Mouse (Mus musculus): ENCODE measurements at regions not wholly inside any gene's neighbourhood (a gene's known extent, or its start where the extent isn't known, plus 50 kb on each side); places are given as distances from the start of the nearest gene placed in this dataset.

- Histone ChIP-seq H3K4me3 (ENCODE audit: low read depth, low read length) (no peak overlapping the region), H3K27me3 (ENCODE audit: control insufficient read depth, insufficient read depth, low read length) (no peaks in the 10 kb centered on the region), H3K36me3 (ENCODE audit: control insufficient read depth, insufficient read depth, low read length) (no peaks in the 10 kb centered on the region), H3K27ac (ENCODE audit: insufficient read depth, low read depth, low read length) (no peak overlapping the region), H3K4me1 (ENCODE audit: control insufficient read depth, insufficient read depth, insufficient read length, low read length) (no peaks in the 10 kb centered on the region)
- TF ChIP-seq CTCF (IDR thresholded peaks at IDR 0.05; ENCODE audit: extremely low read depth, insufficient read length, insufficient replicate concordance, low read depth, low read length) (no peak), POLR2A (IDR thresholded peaks at IDR 0.05; ENCODE audit: low read depth, low read length) (no peak)
These were observed 104.3 kb upstream of the Rgs1 start for GRCm38 (mm10) chr1:144353320-144353719.

- Histone ChIP-seq H3K36me3 (ENCODE audit: control insufficient read depth, insufficient read depth, low read length) (no peaks in the 10 kb centered on the region), H3K27ac (ENCODE audit: insufficient read depth, low read depth, low read length) (no peak overlapping the region), H3K4me3 (ENCODE audit: low read depth, low read length) (no peak overlapping the region), H3K27me3 (ENCODE audit: control insufficient read depth, insufficient read depth, low read length) (no peaks in the 10 kb centered on the region), H3K4me1 (ENCODE audit: control insufficient read depth, insufficient read depth, insufficient read length, low read length) (no peaks in the 10 kb centered on the region)
- no peak for TF ChIP-seq CTCF (IDR thresholded peaks at IDR 0.05; ENCODE audit: extremely low read depth, insufficient read length, insufficient replicate concordance, low read depth, low read length)
- TF ChIP-seq POLR2A (IDR thresholded peaks at IDR 0.05; ENCODE audit: low read depth, low read length), result no peak
- WGBS, result 97% methylated on average over 1 of the region's 1 CpGs
These were observed 94.8 kb upstream of the Rgs1 start for GRCm38 (mm10) chr1:144343820-144344219.

- Histone ChIP-seq H3K27me3 (ENCODE audit: control insufficient read depth, insufficient read depth, low read length) (no peaks in the 10 kb centered on the region), H3K4me3 (ENCODE audit: low read depth, low read length) (no peak overlapping the region), H3K4me1 (ENCODE audit: control insufficient read depth, insufficient read depth, insufficient read length, low read length) (no peaks in the 10 kb centered on the region), H3K27ac (ENCODE audit: insufficient read depth, low read depth, low read length) (no peak overlapping the region), H3K36me3 (ENCODE audit: control insufficient read depth, insufficient read depth, low read length) (no peaks in the 10 kb centered on the region)
- no peak for TF ChIP-seq CTCF (IDR thresholded peaks at IDR 0.05; ENCODE audit: extremely low read depth, insufficient read length, insufficient replicate concordance, low read depth, low read length)
- TF ChIP-seq POLR2A (IDR thresholded peaks at IDR 0.05; ENCODE audit: low read depth, low read length), result no peak
- WGBS, result 52% methylated on average over 5 of the region's 5 CpGs
These were observed 94.3 kb upstream of the Rgs1 start for GRCm38 (mm10) chr1:144343299-144343698.

- H3K4me1 ChIP-seq (ENCODE audit: control insufficient read depth, insufficient read depth, insufficient read length, low read length), result no peaks in the 10 kb centered on the region
- no peaks in the 10 kb centered on the region for H3K36me3 ChIP-seq (ENCODE audit: control insufficient read depth, insufficient read depth, low read length)
- no peak overlapping the region for H3K27ac ChIP-seq (ENCODE audit: insufficient read depth, low read depth, low read length)
- H3K27me3 ChIP-seq (ENCODE audit: control insufficient read depth, insufficient read depth, low read length), result no peaks in the 10 kb centered on the region
- WGBS, result 76% methylated on average over 2 of the region's 2 CpGs
- no peak for TF ChIP-seq POLR2A (IDR thresholded peaks at IDR 0.05; ENCODE audit: low read depth, low read length)
- TF ChIP-seq CTCF (IDR thresholded peaks at IDR 0.05; ENCODE audit: extremely low read depth, insufficient read length, insufficient replicate concordance, low read depth, low read length), result no peak
- no peak overlapping the region for H3K4me3 ChIP-seq (ENCODE audit: low read depth, low read length)
These were observed 88.5 kb upstream of the Rgs1 start for GRCm38 (mm10) chr1:144337572-144337971.

GRCm38 (mm10) chr1:144330365-144331050 lies 81.5 kb upstream of the Rgs1 start:
- H3K27ac ChIP-seq (ENCODE audit: insufficient read depth, low read depth, low read length), result peak overlapping the region; percentile 78
- WGBS, result 60% methylated on average over 8 of the region's 8 CpGs
- H3K36me3 ChIP-seq (ENCODE audit: control insufficient read depth, insufficient read depth, low read length), result no peaks in the 10 kb centered on the region
- TF ChIP-seq CTCF (IDR thresholded peaks at IDR 0.05; ENCODE audit: extremely low read depth, insufficient read length, insufficient replicate concordance, low read depth, low read length) (no peak), POLR2A (IDR thresholded peaks at IDR 0.05; ENCODE audit: low read depth, low read length) (no peak)
- H3K4me1 ChIP-seq (ENCODE audit: control insufficient read depth, insufficient read depth, insufficient read length, low read length), result no peaks in the 10 kb centered on the region
- no peak overlapping the region for H3K4me3 ChIP-seq (ENCODE audit: low read depth, low read length)
- no peaks in the 10 kb centered on the region for H3K27me3 ChIP-seq (ENCODE audit: control insufficient read depth, insufficient read depth, low read length)

GRCm38 (mm10) chr1:144319406-144319805 lies 70.4 kb upstream of the Rgs1 start:
- TF ChIP-seq CTCF (IDR thresholded peaks at IDR 0.05; ENCODE audit: extremely low read depth, insufficient read length, insufficient replicate concordance, low read depth, low read length), result no peak
- no peak for TF ChIP-seq POLR2A (IDR thresholded peaks at IDR 0.05; ENCODE audit: low read depth, low read length)
- Histone ChIP-seq H3K27ac (ENCODE audit: insufficient read depth, low read depth, low read length) (peak overlapping the region; percentile 22; the same call in 1 of the 2 replicates), H3K4me1 (ENCODE audit: control insufficient read depth, insufficient read depth, insufficient read length, low read length) (no peaks in the 10 kb centered on the region), H3K27me3 (ENCODE audit: control insufficient read depth, insufficient read depth, low read length) (no peaks in the 10 kb centered on the region), H3K36me3 (ENCODE audit: control insufficient read depth, insufficient read depth, low read length) (no peaks in the 10 kb centered on the region), H3K4me3 (ENCODE audit: low read depth, low read length) (no peak overlapping the region)
- 78% methylated on average over 6 of the region's 6 CpGs for WGBS

- no peak overlapping the region for H3K27ac ChIP-seq (ENCODE audit: insufficient read depth, low read depth, low read length)
- no peak overlapping the region for H3K4me3 ChIP-seq (ENCODE audit: low read depth, low read length)
- TF ChIP-seq POLR2A (IDR thresholded peaks at IDR 0.05; ENCODE audit: low read depth, low read length) (no peak), CTCF (IDR thresholded peaks at IDR 0.05; ENCODE audit: extremely low read depth, insufficient read length, insufficient replicate concordance, low read depth, low read length) (no peak)
- WGBS, result 27% methylated on average over 1 of the region's 1 CpGs
- no peaks in the 10 kb centered on the region for H3K36me3 ChIP-seq (ENCODE audit: control insufficient read depth, insufficient read depth, low read length)
- peaks cover 2% of the 10 kb centered on the region; the same call in 1 of the 2 replicates for H3K4me1 ChIP-seq (ENCODE audit: control insufficient read depth, insufficient read depth, insufficient read length, low read length)
- no peaks in the 10 kb centered on the region for H3K27me3 ChIP-seq (ENCODE audit: control insufficient read depth, insufficient read depth, low read length)
These were observed 69.2 kb upstream of the Rgs1 start for GRCm38 (mm10) chr1:144318289-144318688.
